Mouse (Mus musculus): ENCODE results near the gene Gramd4. TPM values are rescaled to one million over a fixed set of nuclear protein-coding genes. Genes with fewer than 3 reads are reported as not detected.
A peak's percentile ranks its signal among the peaks of the same experiment; 100 is the strongest.

Gene Gramd4
- total and polyA plus RNA-seq, 3 experiments, result 0.17 to 0.66 (median 0.56) TPM

DNA sequence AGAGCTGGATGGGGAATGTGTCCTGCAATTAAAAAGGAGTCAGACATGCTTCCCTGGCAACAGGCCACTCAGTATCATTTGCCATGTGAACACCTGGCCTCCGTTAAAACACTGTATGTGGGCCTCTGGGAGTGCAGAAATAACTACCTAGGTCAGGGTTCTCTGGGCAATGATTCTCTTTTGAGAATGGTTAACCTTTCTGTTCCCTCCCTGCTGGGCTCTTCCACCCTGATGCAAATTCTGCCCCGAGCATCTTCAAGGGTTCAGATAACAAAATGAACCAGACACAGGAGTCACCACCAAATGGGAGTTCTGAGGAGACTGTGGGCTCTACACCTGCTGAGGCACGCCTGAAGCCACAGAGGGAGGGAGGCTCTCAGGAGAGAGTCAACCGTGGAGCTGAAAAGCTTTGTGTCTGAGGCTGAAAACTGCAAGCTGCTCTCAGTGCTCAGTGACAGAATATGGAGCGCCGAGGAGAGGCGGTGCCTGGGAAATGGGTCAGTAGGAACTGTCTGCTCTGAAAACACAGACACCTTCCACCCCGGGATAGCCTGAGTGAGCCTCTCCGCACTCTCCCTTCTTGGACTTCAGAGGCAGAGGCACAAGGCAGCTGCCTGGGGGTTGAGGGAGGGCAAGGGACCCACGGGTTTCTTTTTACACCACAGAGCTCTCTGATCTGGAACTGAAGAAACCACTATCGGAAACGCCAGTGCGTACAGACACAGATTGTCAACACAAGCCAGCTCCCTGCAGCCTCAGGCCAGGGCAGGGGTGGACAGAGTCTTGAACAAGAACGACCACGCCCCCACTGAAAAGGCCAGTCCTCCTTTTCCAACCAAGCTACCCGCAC, 115.9 kb downstream of the Gramd4 start:
- Histone ChIP-seq H3K36me3 (replicated peaks in 1 of 2; ENCODE audit: control insufficient read depth in 1 of 2, insufficient read depth in 1 of 2, low read length in 1 of 2) (no peaks in the 10 kb centered on the region), H3K79me2 (replicated peaks; ENCODE audit: control insufficient read depth, extremely low read depth, insufficient read depth, poor library complexity, severe bottlenecking) (0 out of 2 replicates have a peak, but pooled peaks cover 3% of the 10 kb centered on the region), H3K4me2 (ENCODE audit: insufficient read depth, low read depth, poor library complexity, severe bottlenecking) (peak overlapping the region; percentile 80), H3K9ac (ENCODE audit: insufficient read depth, low read depth) (no peak overlapping the region), H3K4me1 (ENCODE audit: control insufficient read depth in 1 of 2, insufficient read depth in 2 of 2) (peaks cover 31 to 59% of the 10 kb centered on the region in 2 experiments), H3K27ac (ENCODE audit: insufficient read depth, low read depth) (peak overlapping the region; percentile 62), H3K27me3 (replicated peaks) (peaks cover 33% of the 10 kb centered on the region), H3K9me3 (replicated peaks; ENCODE audit: low read length) (no peaks in the 10 kb centered on the region), H3K4me3 (replicated peaks in 1 of 3; ENCODE audit: low read depth in 2 of 3, low read length in 2 of 3, poor library complexity in 1 of 3) (peak overlapping the region in 1 of 3 experiments; percentile 2)
- no peak for TF ChIP-seq E2F4 (IDR thresholded peaks at IDR 0.05; ENCODE audit: insufficient replicate concordance, low read depth, low read length)
- TF ChIP-seq GABPA (IDR thresholded peaks at IDR 0.05; ENCODE audit: insufficient replicate concordance, low read depth, low read length), result no peak
- peak; percentile 74 for TF ChIP-seq IRF4 (IDR thresholded peaks at IDR 0.05; ENCODE audit: low read depth, low read length)
- peak; percentile 73 for TF ChIP-seq EP300 (IDR thresholded peaks at IDR 0.05; ENCODE audit: low read length)
- no peak for TF ChIP-seq JUN (IDR thresholded peaks at IDR 0.05; ENCODE audit: insufficient read depth, low read depth, low read length)
- TF ChIP-seq MEF2A (IDR thresholded peaks at IDR 0.05; ENCODE audit: borderline replicate concordance, low read depth, low read length), result peak; percentile 77
- TF ChIP-seq BHLHE40 (IDR thresholded peaks at IDR 0.05; ENCODE audit: low read depth, low read length), result peak; percentile 67
- peak; percentile 28; the same call in 1 of the 2 replicates for TF ChIP-seq POLR2A (IDR thresholded peaks at IDR 0.05; ENCODE audit: low read depth, low read length)
- TF ChIP-seq SIN3A (IDR thresholded peaks at IDR 0.05; ENCODE audit: low read length), result peak; percentile 80
- TF ChIP-seq MAZ (IDR thresholded peaks at IDR 0.05; ENCODE audit: low read depth, low read length), result peak; percentile 40
- TF ChIP-seq PAX5 (IDR thresholded peaks at IDR 0.05; ENCODE audit: low read length), result no peak
- TF ChIP-seq USF1 (IDR thresholded peaks at IDR 0.05; ENCODE audit: low read depth, low read length), result no peak
- peak; percentile 66; the same call in 1 of the 2 replicates for TF ChIP-seq CHD1 (IDR thresholded peaks at IDR 0.05; ENCODE audit: low read depth, low read length)
- peak; percentile 44 for TF ChIP-seq MYC (IDR thresholded peaks at IDR 0.05; ENCODE audit: low read depth, low read length)
- peak; percentile 65; the same call in 1 of the 2 replicates for TF ChIP-seq UBTF (IDR thresholded peaks at IDR 0.05; ENCODE audit: low read depth, low read length)
- peak; percentile 81 for TF ChIP-seq MXI1 (IDR thresholded peaks at IDR 0.05; ENCODE audit: low read depth, low read length)
- TF ChIP-seq USF2 (conservative IDR thresholded peaks at IDR 0.05; ENCODE audit: low read depth, low read length), result no peak
- no peak for TF ChIP-seq RAD21 (IDR thresholded peaks at IDR 0.05; ENCODE audit: low read depth, low read length)
- peak; percentile 85 for TF ChIP-seq TCF12 (IDR thresholded peaks at IDR 0.05; ENCODE audit: low read depth, low read length)
- 0 out of 2 replicates have a peak, but pooled peaks have one; percentile 50 for TF ChIP-seq CHD2 (IDR thresholded peaks at IDR 0.05; ENCODE audit: low read length)
- TF ChIP-seq ZNF384 (IDR thresholded peaks at IDR 0.05; ENCODE audit: low read depth, low read length), result no peak
- TF ChIP-seq ETS1 (conservative IDR thresholded peaks at IDR 0.05; ENCODE audit: low read depth, low read length), result peak; percentile 56
- peak; percentile 59; the same call in 1 of the 2 replicates for TF ChIP-seq MAFK (IDR thresholded peaks at IDR 0.05; ENCODE audit: insufficient replicate concordance, low read length)
- no peak; the same call in 1 of the 2 replicates for TF ChIP-seq HCFC1 (IDR thresholded peaks at IDR 0.05; ENCODE audit: low read depth, low read length)
- no peak for TF ChIP-seq TBP (conservative IDR thresholded peaks at IDR 0.05; ENCODE audit: low read depth, low read length)
- TF ChIP-seq ZKSCAN1 (IDR thresholded peaks at IDR 0.05; ENCODE audit: borderline replicate concordance, low read depth, low read length), result no peak
- TF ChIP-seq MAX (IDR thresholded peaks at IDR 0.05; ENCODE audit: low read length), result peak; percentile 57; the same call in 1 of the 2 replicates
- TF ChIP-seq RCOR1 (conservative IDR thresholded peaks at IDR 0.05; ENCODE audit: low read depth, low read length), result peak; percentile 44; the same call in 1 of the 2 replicates
- TF ChIP-seq ZC3H11A (IDR thresholded peaks at IDR 0.05; ENCODE audit: low read depth, low read length), result no peak
- no peak for TF ChIP-seq JUND (conservative IDR thresholded peaks at IDR 0.05; ENCODE audit: low read depth, low read length)
- no peak for TF ChIP-seq KAT2A (IDR thresholded peaks at IDR 0.05; ENCODE audit: insufficient replicate concordance, low read length)
- 0 out of 2 replicates have a peak, but pooled peaks have one; percentile 42 for TF ChIP-seq ZMIZ1 (IDR thresholded peaks at IDR 0.05; ENCODE audit: low read depth, low read length)
- in situ Hi-C loops (cut with MboI; ENCODE audit: low pct_ligation_motif_present, low pct_unique_long_range_greater_than_20kb, low sequenced_read_pairs) (no loop called here), dilution Hi-C loops (cut with MboI; ENCODE audit: extremely low pct_ligation_motif_present, extremely low pct_unique_long_range_greater_than_20kb, low sequenced_read_pairs) (no loop called here)
- peak; percentile 77 for DNase-seq (ENCODE audit: extremely low read depth)
